Mouse (Mus musculus): Measurements from ENCODE around the gene Clstn2. TPM values are rescaled to one million over a fixed set of nuclear protein-coding genes. Genes with fewer than 3 reads are reported as not detected.

Gene Clstn2
- polyA plus RNA-seq (2012; rRNA removed) = 0.12 and 0.13 TPM in 2 replicates

GRCm38 (mm10) chr9:98032573-98033272, at the start of gene Clstn2:
TSS of gene Clstn2 (minus strand) at chr9:98033181.

All from liver, embryonic 14 days (tissue).